Mouse (Mus musculus): ENCODE data around the gene Gm10197. TPM values are rescaled to one million over a fixed set of nuclear protein-coding genes. Genes with fewer than 3 reads are reported as not detected.
A peak's percentile ranks its signal among the peaks of the same experiment; 100 is the strongest.
"Not testable (repeated sequence)": the region's sequence is repeated elsewhere in the genome, so short reads cannot be mapped to it uniquely, and the experiment has no call there.

Gm10197 gene
- total RNA-seq (2017), result not detected in 2 replicates

- no peak for ATAC-seq (replicated peaks; ENCODE audit: low read depth, poor library complexity, severe bottlenecking)
Observed at GRCm38 (mm10) chr19:53371666-53372065, at the start of gene Gm10197. Gene Gm10197 (minus strand): TSS chr19:53371766.

- peak; percentile 59 for ATAC-seq (replicated peaks; ENCODE audit: low read depth, poor library complexity, severe bottlenecking)
Observed at GRCm38 (mm10) chr19:53420924-53421582, 49.5 kb upstream of the Gm10197 start.

- no peak for ATAC-seq (replicated peaks; ENCODE audit: low read depth, poor library complexity, severe bottlenecking)
Observed at GRCm38 (mm10) chr19:53419834-53420233, 48.3 kb upstream of the Gm10197 start.

DNA sequence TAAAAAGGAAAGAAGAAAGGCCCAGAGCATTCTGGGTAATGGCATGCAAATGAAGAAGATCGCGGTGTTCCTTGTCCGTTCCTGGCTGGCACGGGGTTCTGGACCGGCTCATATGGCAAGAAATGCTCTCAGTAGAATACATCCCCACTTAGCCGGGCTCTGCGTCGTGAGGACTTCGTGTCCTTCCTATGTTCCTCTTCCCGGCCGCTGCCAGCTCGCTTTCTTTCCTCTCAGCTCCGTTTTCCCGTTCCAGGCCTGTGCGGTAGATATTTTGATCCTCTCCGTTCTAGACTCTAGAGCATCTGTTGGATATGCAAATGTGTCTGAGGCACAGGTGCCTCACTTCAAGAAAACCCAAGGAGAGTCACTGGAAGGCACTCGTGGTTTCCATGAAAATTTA lies 43.6 kb upstream of the Gm10197 start:
- no peak for ATAC-seq (replicated peaks; ENCODE audit: low read depth, poor library complexity, severe bottlenecking)

DNA sequence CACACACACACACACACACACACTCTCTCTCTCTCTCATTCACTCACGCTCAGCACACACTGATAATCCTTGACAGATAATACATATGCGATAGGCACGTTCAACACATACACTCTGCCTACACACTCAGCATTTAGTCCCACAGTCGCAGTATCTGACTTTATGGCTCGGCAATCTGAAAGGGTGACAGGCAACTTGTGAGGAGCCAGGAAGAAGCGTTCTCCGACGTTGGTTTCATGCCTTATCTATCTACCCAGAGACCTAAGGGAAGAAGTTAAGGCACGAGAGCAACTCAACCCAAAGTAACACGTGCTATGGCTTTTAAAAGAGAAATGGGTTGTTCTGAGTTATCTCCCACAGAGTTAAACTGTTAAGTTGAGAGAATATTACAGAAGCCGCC lies 43.1 kb upstream of the Gm10197 start:
- peak; percentile 55 for ATAC-seq (replicated peaks; ENCODE audit: low read depth, poor library complexity, severe bottlenecking)

DNA sequence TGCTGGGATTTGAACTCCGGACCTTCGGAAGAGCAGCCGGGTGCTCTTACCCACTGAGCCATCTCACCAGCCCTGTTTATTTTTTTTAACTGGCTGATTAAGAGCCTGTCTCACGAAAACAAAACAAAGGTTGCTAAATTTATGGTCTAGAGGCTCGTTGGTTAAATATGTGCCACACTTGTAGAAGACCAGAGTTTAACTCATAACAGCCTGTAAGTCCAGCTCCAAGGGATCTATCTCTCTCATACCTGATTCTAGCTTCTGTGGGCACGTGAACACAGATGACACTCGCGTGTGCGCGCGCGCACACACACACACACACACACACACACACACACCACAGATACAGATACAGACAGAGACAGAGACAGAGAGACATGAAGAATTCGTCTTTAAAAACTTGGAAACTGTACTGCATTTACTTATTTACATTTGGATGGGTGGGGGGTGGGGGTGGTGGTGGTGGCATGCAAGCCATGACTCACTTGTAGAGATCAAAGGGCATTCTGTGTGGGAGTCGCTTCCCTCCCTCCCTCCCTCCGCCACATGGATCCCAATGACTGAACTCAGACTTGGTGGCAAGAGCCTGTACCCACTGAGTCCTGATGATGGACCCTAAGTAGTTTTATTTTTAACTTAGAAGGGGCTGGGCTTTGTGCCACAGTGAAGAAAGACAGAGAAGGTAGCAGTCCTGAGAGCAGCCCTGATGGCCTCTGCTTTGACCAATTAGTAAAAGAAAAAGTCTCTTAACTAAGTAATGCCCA lies 42.2 kb upstream of the Gm10197 start:
- ATAC-seq (replicated peaks; ENCODE audit: low read depth, poor library complexity, severe bottlenecking), result no peak

DNA sequence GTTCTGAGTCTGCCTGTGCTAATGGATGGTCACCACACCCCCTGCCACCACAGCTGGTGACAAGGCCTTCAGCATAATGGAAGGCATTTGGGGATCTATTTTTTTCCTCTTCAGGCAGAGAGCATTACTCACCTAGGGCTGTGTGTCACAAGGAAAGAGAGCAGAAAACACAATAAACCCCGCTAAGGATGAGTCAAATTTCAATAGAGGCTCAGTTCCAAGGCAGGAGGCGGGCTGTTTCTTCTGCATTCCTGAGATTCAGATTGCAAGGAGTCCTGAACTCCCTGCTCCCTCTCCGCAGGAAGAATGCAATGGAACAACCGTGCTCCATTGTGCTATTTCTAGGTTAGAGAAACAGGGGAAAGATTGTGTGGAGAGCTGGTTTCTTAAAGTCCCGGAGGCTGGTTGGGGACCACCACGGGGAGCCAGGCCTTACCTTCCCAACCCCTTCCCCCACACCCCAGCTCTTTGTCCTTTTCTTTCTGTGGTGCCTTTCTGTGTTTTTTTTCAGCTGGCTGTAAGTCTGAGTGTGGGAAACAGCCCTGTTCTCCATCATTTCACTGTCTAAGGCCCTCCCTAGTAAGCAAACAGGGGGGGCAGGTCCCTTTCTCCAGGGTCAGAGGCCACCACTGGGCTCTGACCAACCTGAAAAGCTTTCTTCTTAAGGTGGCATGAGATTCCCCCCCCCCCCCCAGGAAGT lies 40.7 kb upstream of the Gm10197 start:
- no peak for ATAC-seq (replicated peaks; ENCODE audit: low read depth, poor library complexity, severe bottlenecking)

- ATAC-seq (replicated peaks; ENCODE audit: low read depth, poor library complexity, severe bottlenecking), result no peak
Observed at GRCm38 (mm10) chr19:53409663-53410307, 38.2 kb upstream of the Gm10197 start.

GRCm38 (mm10) chr19:53408398-53408797 lies 36.8 kb upstream of the Gm10197 start:
- no peak for ATAC-seq (replicated peaks; ENCODE audit: low read depth, poor library complexity, severe bottlenecking)

- no peak for ATAC-seq (replicated peaks; ENCODE audit: low read depth, poor library complexity, severe bottlenecking)
Observed at GRCm38 (mm10) chr19:53407350-53407749, 35.8 kb upstream of the Gm10197 start.

- ATAC-seq (replicated peaks; ENCODE audit: low read depth, poor library complexity, severe bottlenecking), result no peak; the same call in 1 of the 2 replicates
Observed at GRCm38 (mm10) chr19:53405810-53406209, 34.2 kb upstream of the Gm10197 start.

- ATAC-seq (replicated peaks; ENCODE audit: low read depth, poor library complexity, severe bottlenecking), result no peak
Observed at GRCm38 (mm10) chr19:53404837-53405356, 33.3 kb upstream of the Gm10197 start.

DNA sequence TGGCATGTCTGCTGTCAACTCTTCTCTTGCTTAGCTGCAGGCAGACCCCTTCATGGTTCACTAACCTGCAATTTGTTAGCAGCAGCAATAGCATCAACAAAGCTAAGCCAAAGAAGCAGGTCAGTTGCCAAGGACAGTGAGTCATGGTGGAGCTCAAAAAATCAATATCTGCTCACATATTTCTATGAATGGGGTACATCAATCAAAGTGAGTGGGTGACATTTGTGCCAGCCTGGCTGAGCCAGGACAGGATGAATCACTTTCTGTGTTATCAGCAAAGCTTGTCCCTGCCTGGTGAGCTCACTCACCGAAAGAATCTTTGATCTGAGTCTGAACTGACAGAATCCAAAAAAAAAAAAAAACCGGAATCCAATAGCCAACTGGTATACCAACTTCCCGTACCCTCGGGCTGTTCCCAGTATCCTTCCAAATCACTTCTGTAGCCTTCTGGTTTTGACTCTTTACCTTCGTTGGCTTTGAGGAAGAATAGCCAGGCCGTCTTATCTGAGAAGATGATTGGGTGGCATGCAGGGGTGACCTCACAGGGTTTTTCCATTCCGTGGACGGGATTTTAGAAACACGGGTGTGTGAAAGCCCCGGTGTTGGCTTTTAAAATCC lies 32.8 kb upstream of the Gm10197 start:
- ATAC-seq (replicated peaks; ENCODE audit: low read depth, poor library complexity, severe bottlenecking), result no peak

DNA sequence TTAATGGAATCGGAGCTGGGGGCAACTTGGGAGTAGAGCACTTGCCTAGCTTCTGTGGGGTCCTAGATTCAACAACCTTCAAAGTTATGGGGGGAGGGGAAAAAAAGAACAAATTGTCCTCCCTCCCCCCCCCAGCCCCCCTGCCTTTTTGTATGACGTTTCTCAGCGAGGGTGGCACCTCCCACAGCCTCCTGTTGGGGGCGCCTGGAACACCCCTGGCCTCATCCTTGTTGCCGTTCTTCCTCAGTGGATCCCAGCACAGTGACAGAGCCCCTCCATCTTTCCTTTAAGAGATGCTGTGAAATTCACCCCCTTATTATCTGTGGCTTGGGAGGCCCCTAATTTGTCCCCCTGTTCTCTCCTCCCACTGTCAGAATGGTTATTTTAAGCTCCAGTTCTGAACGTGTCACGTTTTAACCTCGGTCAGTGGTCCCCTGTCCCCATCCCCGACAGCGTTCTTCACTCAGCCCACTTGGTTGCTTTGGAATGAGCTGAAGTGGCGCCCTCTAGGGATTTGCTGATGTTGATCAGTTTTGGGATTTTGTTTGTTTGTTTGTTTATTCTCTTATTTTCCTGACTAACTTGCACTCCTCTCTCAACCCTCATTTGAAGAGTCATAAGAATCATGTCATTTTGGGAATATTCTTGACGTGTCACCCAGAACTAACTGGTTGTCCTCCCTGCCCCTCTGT lies 31.3 kb upstream of the Gm10197 start:
- ATAC-seq (replicated peaks; ENCODE audit: low read depth, poor library complexity, severe bottlenecking), result no peak

GRCm38 (mm10) chr19:53400332-53401110 lies 29.0 kb upstream of the Gm10197 start:
- no peak for ATAC-seq (replicated peaks; ENCODE audit: low read depth, poor library complexity, severe bottlenecking)

GRCm38 (mm10) chr19:53399213-53399612 lies 27.6 kb upstream of the Gm10197 start:
- ATAC-seq (replicated peaks; ENCODE audit: low read depth, poor library complexity, severe bottlenecking), result peak; percentile 70

DNA sequence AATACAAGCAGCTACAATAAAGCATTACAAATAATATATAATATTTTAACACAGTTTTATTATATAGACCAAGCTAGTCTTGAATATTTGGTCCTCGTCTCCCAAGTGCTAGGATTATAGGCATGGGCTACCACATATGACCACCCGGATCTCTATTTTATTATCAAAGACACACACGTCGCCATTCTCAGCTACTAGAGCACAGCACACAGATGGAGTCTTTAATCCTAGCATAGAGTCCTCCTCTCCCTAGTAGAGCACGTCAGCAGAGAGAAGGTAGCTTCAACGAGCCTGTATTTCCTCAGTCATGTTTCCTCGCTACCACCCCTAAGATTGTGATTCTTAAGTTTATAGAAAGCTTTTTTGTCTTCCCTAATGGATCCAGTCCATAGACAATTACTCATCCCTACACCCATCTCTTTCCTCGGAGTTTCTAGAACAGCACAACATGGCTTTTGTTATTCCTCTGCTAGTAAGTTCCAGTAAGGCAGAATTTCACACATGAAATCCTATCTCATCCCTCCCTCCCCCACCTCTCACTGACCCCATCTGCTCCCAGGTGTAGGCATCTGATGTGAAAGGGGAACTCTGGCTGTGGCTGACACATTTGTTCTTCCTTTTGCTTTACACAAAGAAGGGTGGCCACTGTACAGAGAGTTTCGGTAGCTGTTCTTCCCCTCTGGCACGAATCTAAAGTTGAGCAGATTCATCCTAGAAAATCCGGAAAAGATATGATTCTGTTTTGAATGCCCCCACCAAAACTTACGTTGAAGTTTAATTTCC lies 26.1 kb upstream of the Gm10197 start:
- ATAC-seq (replicated peaks; ENCODE audit: low read depth, poor library complexity, severe bottlenecking), result peak; percentile 56; the same call in 1 of the 2 replicates

DNA sequence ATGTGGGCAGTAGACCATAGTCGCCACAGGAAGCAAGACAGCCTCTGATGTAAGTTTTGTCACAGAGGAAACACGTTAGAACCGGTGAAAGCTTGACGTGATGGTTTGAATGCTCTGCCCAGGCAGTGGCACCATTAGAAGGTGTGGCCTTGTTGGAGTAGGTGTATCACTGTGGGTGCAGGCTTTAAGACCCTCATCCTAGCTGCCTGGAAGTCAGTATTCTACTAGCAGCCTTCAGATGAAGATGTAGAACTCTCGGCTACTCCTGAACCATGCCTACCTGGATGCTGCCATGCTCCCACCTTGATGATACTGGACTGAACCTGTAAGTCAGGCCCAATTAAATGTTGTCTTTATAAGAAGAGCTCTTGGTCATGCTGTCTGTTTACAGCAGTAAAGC lies 24.2 kb upstream of the Gm10197 start:
- not testable (repeated sequence) for ATAC-seq (replicated peaks; ENCODE audit: low read depth, poor library complexity, severe bottlenecking)

Measured in common myeloid progenitor, adult 5-6 weeks (primary cell).